Mouse (Mus musculus) left cerebral cortex, adult 18-20 months (tissue): ENCODE data around the gene Ksr1. TPM values are rescaled to one million over a fixed set of nuclear protein-coding genes. Genes with fewer than 3 reads are reported as not detected.
A peak's percentile ranks its signal among the peaks of the same experiment; 100 is the strongest.

Experiments used
- DNase-seq, 2 experiments: peaks; one replicate each; pipeline ENCODE4 v3.0.0; 2021 to 2022; ENCODE audit warnings: low spot score in 2 of 2, mixed read lengths in 1 of 2
- total RNA-seq, 2 experiments: library from RNA; stranded (reverse); gene quantifications; 2 replicates each; pipeline ENCODE4 v1.2.3; 2021

The Ksr1 gene
- total RNA-seq, 2 experiments from 2014 or later, result 49.8 to 50.3 TPM

- peak in 1 of 2 experiments; percentile 34 for DNase-seq
These were observed 51.5 kb downstream of the Ksr1 start for GRCm38 (mm10) chr11:79094727-79095126.

DNA sequence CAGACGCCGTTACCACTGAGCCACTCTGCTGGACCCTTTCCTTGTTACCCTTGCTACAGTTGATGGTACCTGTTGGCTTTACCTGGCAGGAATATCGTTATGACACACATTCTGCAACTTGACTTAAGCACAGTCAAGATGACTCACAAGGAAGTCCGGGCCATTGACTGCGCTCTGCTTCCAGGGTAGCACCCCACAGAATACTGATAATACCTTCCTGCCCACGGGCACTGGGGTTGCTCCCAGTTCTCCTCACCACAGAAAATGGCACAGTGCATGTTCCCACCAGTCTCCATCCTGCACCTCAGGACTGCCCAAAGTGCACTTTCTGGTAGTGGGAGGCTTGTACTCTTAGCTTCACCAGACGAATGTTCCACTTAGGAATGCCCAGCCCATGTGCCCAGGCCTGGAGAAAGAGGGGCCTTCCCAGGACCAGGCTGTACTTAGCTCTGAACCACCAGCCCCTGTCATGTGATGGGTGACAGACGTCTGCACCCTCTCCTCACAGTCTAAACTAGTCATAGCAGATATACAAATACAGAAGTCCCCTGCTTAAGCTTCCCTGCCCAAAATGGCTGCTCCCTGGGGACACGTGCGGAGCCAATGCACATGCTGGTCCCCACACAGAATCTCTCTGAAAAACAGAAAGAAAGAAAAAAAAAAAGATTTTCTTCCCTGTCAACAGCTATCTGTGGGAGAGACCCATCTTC lies 52.1 kb downstream of the Ksr1 start:
- DNase-seq, result no peak

DNA sequence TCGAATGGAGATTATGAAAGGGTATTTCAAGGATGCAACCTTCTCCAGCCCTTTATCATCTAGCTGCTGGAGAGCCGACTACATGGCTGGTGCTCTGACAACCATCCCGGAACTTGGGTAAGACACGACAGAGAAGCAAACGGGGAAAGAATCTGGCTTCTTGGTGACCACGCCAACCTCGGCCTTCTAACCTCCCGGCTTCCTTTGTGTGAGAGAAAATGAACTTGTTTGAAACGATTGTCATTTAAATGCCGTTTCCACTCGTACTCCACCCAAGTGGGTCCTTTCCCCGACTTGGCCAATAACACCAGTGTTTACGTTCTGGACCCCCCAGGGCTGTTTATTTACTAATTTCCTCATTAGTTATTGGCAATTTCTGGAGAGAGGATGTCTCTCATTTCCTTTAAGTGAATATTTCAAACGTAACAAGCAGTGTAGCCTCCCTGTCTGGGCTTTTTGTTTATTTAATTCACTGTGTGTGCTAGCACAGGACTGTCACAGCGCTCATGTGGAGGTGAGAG lies 52.8 kb downstream of the Ksr1 start:
- no peak for DNase-seq

GRCm38 (mm10) chr11:79092802-79093201 lies 53.4 kb downstream of the Ksr1 start:
- DNase-seq, result no peak

GRCm38 (mm10) chr11:79092245-79092644 lies 54.0 kb downstream of the Ksr1 start:
- DNase-seq, result no peak

DNA sequence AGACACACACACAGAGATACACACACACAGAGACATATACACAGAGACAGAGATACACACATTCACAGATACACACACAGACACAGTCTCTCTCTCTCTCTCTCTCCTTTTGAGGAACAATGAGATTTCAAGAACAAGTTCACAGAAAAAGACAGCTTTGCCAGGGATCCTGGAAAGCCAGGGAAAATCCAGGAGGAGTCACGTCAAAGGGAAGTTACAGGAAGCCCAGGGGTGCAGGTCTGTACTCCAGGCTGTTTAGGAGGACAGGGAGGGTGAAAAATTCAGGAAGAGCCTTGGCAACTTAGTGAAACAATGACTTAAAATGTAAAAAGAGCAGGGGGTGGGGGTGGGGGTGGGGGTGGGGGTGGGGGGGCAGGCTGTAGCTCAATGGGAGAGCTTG lies 56.5 kb downstream of the Ksr1 start:
- DNase-seq, result no peak

GRCm38 (mm10) chr11:79089027-79089426 lies 57.2 kb downstream of the Ksr1 start:
- DNase-seq, result no peak

- no peak for DNase-seq
These were observed 57.9 kb downstream of the Ksr1 start for GRCm38 (mm10) chr11:79088325-79088724.

- DNase-seq, result no peak
These were observed 58.4 kb downstream of the Ksr1 start for GRCm38 (mm10) chr11:79087731-79088311.

- no peak for DNase-seq
These were observed 59.4 kb downstream of the Ksr1 start for GRCm38 (mm10) chr11:79086787-79087186.

DNA sequence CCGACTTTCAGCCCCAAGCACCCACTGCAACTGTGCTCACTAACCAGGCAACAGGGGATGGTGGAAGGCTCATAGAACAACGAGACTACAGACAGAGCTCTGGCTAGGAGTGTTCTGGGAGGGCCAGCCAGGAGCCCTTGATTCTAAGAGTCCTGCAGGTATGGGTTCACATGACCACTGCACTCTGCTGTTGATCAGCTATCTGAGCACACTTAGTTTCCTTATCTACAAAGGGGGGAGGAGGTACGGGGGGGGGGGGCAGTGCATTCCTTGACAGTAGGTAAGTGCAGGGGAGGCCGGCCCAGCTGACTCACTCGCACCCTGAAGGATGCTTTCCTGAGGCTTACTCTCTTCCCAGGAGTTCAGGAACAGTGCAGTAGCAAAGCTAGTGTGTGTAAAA lies 61.1 kb downstream of the Ksr1 start:
- DNase-seq, result no peak

DNA sequence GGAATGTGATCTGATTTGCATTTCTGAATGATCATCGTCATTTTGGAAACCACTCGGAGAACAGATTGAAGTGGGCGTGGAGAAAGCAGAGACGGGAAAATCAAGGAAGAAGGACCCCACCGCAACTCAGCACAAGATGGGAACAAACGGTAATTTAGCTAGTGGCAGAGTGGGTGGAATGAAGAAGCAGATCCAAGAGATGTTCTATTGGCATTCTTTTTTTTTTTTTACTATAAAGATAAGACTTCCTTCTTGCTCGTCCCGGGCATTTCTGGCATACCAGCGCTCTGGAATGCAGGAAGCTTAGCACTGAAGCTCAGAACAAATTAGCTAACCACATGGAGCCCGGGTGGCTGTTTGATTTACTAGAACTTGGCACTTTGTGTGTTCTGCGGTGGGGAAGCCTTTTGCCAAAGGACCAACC lies 63.2 kb downstream of the Ksr1 start:
- peak; percentile 33 to 34 for DNase-seq

GRCm38 (mm10) chr11:79080965-79081891 lies 65.0 kb downstream of the Ksr1 start:
- DNase-seq, result no peak

GRCm38 (mm10) chr11:79080081-79080480 lies 66.1 kb downstream of the Ksr1 start:
- DNase-seq, result no peak

DNA sequence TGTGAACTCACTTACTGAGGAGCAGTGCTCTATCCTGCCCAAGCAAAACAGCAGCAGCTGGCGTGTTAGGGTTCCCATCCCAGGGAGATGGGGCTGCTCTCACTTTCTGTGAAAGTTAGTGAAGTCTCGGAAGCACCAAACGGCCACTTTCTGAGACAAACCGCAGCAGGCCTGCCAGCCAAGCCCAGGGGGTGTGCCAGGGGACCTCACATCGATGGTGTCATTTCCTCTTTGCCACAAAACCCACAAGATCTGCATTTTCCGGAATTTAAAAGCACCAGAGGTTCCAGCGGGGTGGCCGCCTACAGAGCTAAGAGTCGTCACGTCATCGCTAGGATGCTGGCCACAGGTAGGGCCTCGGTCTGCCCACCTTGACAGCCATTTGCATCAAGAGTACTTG lies 69.7 kb downstream of the Ksr1 start:
- no peak for DNase-seq

GRCm38 (mm10) chr11:79075044-79075443 lies 71.2 kb downstream of the Ksr1 start:
- DNase-seq, result no peak

- no peak for DNase-seq
These were observed 71.6 kb downstream of the Ksr1 start for GRCm38 (mm10) chr11:79074611-79075010.

DNA sequence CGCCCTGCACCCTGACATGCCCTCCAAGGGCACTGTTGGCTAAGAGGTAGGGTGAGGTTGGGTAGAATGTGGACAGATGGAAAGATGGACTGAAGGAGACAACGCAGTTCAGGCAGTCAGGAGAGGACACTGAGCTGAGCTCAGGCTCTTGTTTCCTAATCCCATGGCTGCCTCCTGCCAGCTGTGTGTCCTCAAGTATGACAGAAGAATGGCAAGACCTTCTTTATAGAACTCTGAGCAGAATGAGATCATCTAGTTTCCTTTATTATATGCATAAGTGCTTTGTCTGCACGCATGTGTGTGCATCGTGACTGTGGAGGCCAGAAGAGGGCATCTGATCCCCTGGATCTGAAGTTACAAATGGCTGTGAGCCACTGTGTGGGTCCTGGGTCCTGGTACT lies 72.6 kb downstream of the Ksr1 start:
- no peak for DNase-seq

DNA sequence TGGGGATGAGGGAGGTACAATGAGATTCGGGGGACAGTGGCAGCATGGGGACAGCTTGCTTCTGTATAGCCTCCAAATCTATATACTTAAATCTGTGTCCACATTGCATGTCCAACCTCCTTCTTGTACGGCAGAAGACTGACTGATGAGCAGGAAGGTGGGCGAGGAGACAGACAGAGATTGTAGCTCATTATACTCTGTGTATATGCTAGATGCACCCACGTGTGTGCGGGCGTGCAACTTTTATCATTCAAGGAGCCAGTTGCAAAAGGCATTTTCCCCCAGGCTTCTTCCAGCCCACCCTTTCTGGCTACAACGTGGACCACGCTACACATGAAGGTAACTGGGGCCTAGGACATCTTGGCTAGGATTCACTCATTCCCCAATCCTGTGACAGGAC lies 74.1 kb downstream of the Ksr1 start:
- DNase-seq, result peak; percentile 57 to 72

DNA sequence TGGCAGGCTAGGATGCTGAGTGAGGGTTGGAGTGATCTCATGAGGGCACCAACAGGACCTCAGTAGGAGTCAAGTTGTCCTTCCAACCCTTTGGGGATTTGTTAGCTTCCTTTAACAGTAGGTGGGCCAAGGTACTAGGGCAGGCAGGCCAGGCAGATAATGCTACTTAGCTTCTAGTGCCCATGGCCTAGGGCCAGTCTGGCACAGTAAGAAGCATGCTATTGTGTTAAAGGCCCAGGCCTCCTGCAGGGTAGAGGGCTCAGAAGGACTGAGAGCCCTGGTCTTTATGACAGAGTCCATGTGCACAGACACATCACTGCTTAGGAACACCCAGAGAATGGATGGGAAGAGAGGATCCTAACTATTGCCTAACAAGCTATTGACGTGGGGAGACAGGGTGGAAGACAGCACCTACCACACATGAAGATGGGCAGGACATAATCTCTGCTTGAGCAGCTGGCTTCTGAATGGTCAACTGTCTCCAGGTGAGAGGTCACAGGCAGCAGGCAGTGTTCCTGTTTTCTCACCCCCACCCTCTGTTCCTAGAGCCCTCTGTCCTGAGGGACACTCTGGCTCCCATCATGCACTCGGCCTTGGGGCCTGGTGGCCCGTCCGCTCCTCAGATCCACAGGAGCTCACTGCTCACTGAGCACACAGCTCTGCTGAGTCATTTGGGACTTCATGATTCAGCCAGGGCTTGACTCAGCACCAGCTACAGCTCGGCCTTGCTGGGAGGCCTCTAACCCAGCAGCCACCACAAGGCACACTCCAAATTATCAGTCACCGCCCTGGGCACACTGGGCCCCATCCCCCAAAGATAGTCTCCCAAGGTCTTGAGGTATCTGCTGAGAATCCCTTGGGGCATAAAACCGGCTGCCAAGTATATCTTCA lies 74.9 kb downstream of the Ksr1 start:
- DNase-seq, result no peak
